Mouse (Mus musculus): ENCODE data around the gene Cdk11b. TPM values are rescaled to one million over a fixed set of nuclear protein-coding genes. Genes with fewer than 3 reads are reported as not detected.

Cdk11b gene
- polyA plus RNA-seq, 1 experiment: 40.4 TPM

DNA sequence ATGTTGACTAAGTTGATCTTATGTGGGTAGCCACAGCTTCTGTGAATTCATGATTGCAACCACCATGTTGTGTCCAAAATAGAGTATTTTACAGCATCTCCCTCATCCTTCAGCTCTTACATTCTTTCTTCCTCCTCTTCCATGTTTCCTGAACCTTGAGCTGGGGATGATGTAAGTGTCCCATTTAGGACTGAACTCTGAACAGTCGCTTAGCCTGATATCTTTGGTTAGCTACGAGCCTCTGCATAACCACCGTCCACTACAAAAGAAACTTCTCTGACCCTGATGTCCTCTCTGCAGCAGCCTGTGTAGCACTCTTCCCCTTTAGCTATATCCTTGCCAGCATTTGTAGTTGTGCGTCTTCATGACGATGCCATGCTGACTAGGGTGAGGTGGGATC, 21.1 kb downstream of the Cdk11b start:
- Histone ChIP-seq H3K79me3 (ENCODE audit: low read depth) (no peaks in the 10 kb centered on the region), H3K36me3 (ENCODE audit: control insufficient read depth, insufficient read depth) (peaks cover 88% of the 10 kb centered on the region), H3K4me3 (ENCODE audit: insufficient read depth, poor library complexity, severe bottlenecking) (no peak overlapping the region), H3K79me2 (ENCODE audit: control insufficient read depth, insufficient read depth) (no peaks in the 10 kb centered on the region), H3K27me3 (ENCODE audit: control insufficient read depth, insufficient read depth, insufficient read length) (no peaks in the 10 kb centered on the region), H3ac (ENCODE audit: control insufficient read depth, insufficient read length, low read depth) (no peak overlapping the region)
- TF ChIP-seq FOSL1 (IDR thresholded peaks at IDR 0.05; ENCODE audit: insufficient read depth, low read length, poor library complexity, severe bottlenecking) (no peak), CTCF (IDR thresholded peaks at IDR 0.05; ENCODE audit: control insufficient read depth, insufficient read depth, insufficient read length) (no peak), CEBPB (IDR thresholded peaks at IDR 0.05; ENCODE audit: low read depth) (no peak), MYOG (IDR thresholded peaks at IDR 0.05; ENCODE audit: control insufficient read depth, extremely low read depth, insufficient read length) (no peak), USF1 (IDR thresholded peaks at IDR 0.05; ENCODE audit: low read depth) (no peak), MYOD1 (IDR thresholded peaks at IDR 0.05; ENCODE audit: control insufficient read depth, insufficient read length, low read depth) (no peak), MAX (IDR thresholded peaks at IDR 0.05) (no peak)

- Histone ChIP-seq H3K27me3 (ENCODE audit: control insufficient read depth, insufficient read depth, insufficient read length) (no peaks in the 10 kb centered on the region), H3K79me3 (ENCODE audit: low read depth) (no peaks in the 10 kb centered on the region), H3K79me2 (ENCODE audit: control insufficient read depth, insufficient read depth) (no peaks in the 10 kb centered on the region), H3K36me3 (ENCODE audit: control insufficient read depth, insufficient read depth) (peaks cover 63% of the 10 kb centered on the region), H3ac (ENCODE audit: control insufficient read depth, insufficient read length, low read depth) (no peak overlapping the region), H3K4me3 (ENCODE audit: insufficient read depth, poor library complexity, severe bottlenecking) (no peak overlapping the region)
- TF ChIP-seq MYOD1 (IDR thresholded peaks at IDR 0.05; ENCODE audit: control insufficient read depth, insufficient read length, low read depth): no peak
- no peak for TF ChIP-seq MYOG (IDR thresholded peaks at IDR 0.05; ENCODE audit: control insufficient read depth, extremely low read depth, insufficient read length)
- no peak for TF ChIP-seq CTCF (IDR thresholded peaks at IDR 0.05; ENCODE audit: control insufficient read depth, insufficient read depth, insufficient read length)
- TF ChIP-seq USF1 (IDR thresholded peaks at IDR 0.05; ENCODE audit: low read depth): no peak
- TF ChIP-seq MAX (IDR thresholded peaks at IDR 0.05): no peak
- TF ChIP-seq CEBPB (IDR thresholded peaks at IDR 0.05; ENCODE audit: low read depth): no peak
- no peak for TF ChIP-seq FOSL1 (IDR thresholded peaks at IDR 0.05; ENCODE audit: insufficient read depth, low read length, poor library complexity, severe bottlenecking)
These were observed 24.7 kb downstream of the Cdk11b start for GRCm38 (mm10) chr4:155649355-155649754.

DNA sequence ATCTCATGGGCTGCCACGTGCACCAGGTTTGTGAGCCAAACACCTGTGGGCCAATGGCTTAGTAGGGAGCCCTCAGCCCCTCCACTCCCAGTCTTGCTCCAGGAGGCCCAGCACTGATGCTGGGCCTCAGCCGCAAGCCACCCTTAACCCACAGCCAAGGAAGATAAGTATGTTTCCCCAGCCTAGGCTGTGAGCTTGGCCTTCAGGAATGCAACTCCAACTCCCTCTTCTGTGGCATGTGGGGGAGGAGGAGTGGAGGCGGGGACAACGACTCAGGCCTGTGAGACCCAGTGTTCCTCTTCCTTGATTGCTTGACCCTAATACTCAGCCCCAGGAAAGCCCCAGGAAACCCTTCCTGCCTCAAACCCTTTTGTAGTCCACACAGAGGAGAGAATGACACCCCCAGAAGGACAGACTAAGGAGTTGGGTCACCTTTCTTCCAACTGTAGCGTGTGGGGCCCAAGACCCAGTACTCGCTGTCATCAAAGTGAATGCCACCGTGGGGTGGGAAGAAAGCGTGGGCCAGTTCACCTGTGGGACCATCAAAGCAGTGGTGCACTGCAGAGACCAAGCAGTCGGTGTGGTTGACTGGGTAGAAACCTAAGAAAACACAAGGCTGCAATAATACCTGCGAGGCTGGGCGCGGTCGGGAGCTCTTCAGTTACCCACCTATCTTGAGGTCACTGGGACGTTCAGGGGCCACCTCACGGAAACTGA, 27.1 kb downstream of the Cdk11b start:
- H3ac ChIP-seq (ENCODE audit: control insufficient read depth, insufficient read length, low read depth): no peak overlapping the region
- peaks cover 46% of the 10 kb centered on the region for H3K36me3 ChIP-seq (ENCODE audit: control insufficient read depth, insufficient read depth)
- TF ChIP-seq FOSL1 (IDR thresholded peaks at IDR 0.05; ENCODE audit: insufficient read depth, low read length, poor library complexity, severe bottlenecking) (no peak), CEBPB (IDR thresholded peaks at IDR 0.05; ENCODE audit: low read depth) (no peak), MYOD1 (IDR thresholded peaks at IDR 0.05; ENCODE audit: control insufficient read depth, insufficient read length, low read depth) (no peak), USF1 (IDR thresholded peaks at IDR 0.05; ENCODE audit: low read depth) (no peak), CTCF (IDR thresholded peaks at IDR 0.05; ENCODE audit: control insufficient read depth, insufficient read depth, insufficient read length) (no peak), MAX (IDR thresholded peaks at IDR 0.05) (no peak), MYOG (IDR thresholded peaks at IDR 0.05; ENCODE audit: control insufficient read depth, extremely low read depth, insufficient read length) (no peak)
- H3K79me3 ChIP-seq (ENCODE audit: low read depth): no peaks in the 10 kb centered on the region
- H3K4me3 ChIP-seq (ENCODE audit: insufficient read depth, poor library complexity, severe bottlenecking): no peak overlapping the region
- H3K79me2 ChIP-seq (ENCODE audit: control insufficient read depth, insufficient read depth): no peaks in the 10 kb centered on the region
- no peaks in the 10 kb centered on the region for H3K27me3 ChIP-seq (ENCODE audit: control insufficient read depth, insufficient read depth, insufficient read length)

DNA sequence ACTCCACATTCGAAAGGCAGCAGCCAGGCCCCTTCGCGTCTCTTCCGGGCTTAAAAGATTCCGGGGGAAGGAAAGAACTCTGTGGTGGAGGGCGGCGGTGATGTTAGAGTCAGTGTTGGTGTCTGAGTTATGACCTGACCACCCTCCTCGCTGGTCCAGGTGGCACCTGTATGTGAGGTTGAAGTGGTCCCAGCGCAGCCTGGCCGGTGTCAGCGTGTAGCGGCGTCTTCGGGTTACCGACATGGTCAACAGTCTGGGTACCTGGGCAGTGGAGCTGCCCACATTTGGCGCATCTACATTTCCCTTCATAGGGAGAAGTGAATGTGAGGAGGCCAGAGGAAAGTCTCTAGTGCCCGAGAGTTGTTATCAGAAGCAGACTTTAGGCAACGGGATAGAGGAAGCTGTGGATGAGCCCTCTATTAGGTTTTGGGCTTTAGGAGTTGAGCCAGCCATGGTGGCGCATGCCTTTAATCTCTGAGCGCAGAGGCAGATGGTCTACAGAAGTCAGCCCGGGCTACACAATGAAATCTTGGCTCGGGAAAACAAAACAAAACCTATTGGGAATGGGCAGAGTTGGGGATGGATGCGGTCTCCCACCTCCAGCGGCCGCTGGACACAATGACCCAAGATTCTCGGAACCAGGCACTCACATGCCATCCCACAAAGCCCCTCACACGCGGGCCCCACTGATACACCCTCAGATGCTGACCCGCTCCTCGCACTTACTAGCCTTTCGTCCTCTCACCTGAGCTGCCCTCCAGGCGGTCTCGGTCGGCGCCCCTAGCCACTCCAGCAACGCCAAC, 27.8 kb downstream of the Cdk11b start:
- peaks cover 43% of the 10 kb centered on the region for H3K36me3 ChIP-seq (ENCODE audit: control insufficient read depth, insufficient read depth)
- no peaks in the 10 kb centered on the region for H3K27me3 ChIP-seq (ENCODE audit: control insufficient read depth, insufficient read depth, insufficient read length)
- no peak overlapping the region for H3K4me3 ChIP-seq (ENCODE audit: insufficient read depth, poor library complexity, severe bottlenecking)
- H3K79me2 ChIP-seq (ENCODE audit: control insufficient read depth, insufficient read depth): no peaks in the 10 kb centered on the region
- H3ac ChIP-seq (ENCODE audit: control insufficient read depth, insufficient read length, low read depth): peak overlapping the region; percentile 31
- no peak for TF ChIP-seq MAX (IDR thresholded peaks at IDR 0.05)
- TF ChIP-seq USF1 (IDR thresholded peaks at IDR 0.05; ENCODE audit: low read depth): no peak
- TF ChIP-seq FOSL1 (IDR thresholded peaks at IDR 0.05; ENCODE audit: insufficient read depth, low read length, poor library complexity, severe bottlenecking): no peak
- TF ChIP-seq CEBPB (IDR thresholded peaks at IDR 0.05; ENCODE audit: low read depth): no peak
- no peak for TF ChIP-seq MYOG (IDR thresholded peaks at IDR 0.05; ENCODE audit: control insufficient read depth, extremely low read depth, insufficient read length)
- no peak for TF ChIP-seq MYOD1 (IDR thresholded peaks at IDR 0.05; ENCODE audit: control insufficient read depth, insufficient read length, low read depth)
- TF ChIP-seq CTCF (IDR thresholded peaks at IDR 0.05; ENCODE audit: control insufficient read depth, insufficient read depth, insufficient read length): no peak
- H3K79me3 ChIP-seq (ENCODE audit: low read depth): no peaks in the 10 kb centered on the region

- no peaks in the 10 kb centered on the region for H3K79me3 ChIP-seq (ENCODE audit: low read depth)
- no peaks in the 10 kb centered on the region for H3K27me3 ChIP-seq (ENCODE audit: control insufficient read depth, insufficient read depth, insufficient read length)
- peak within 1 kb of the TSS; percentile 50 for H3ac ChIP-seq (ENCODE audit: control insufficient read depth, insufficient read length, low read depth)
- no peaks in the 10 kb centered on the region for H3K79me2 ChIP-seq (ENCODE audit: control insufficient read depth, insufficient read depth)
- TF ChIP-seq FOSL1 (IDR thresholded peaks at IDR 0.05; ENCODE audit: insufficient read depth, low read length, poor library complexity, severe bottlenecking): no peak
- no peak for TF ChIP-seq USF1 (IDR thresholded peaks at IDR 0.05; ENCODE audit: low read depth)
- no peak for TF ChIP-seq MYOD1 (IDR thresholded peaks at IDR 0.05; ENCODE audit: control insufficient read depth, insufficient read length, low read depth)
- TF ChIP-seq MAX (IDR thresholded peaks at IDR 0.05): no peak
- no peak for TF ChIP-seq CEBPB (IDR thresholded peaks at IDR 0.05; ENCODE audit: low read depth)
- no peak for TF ChIP-seq CTCF (IDR thresholded peaks at IDR 0.05; ENCODE audit: control insufficient read depth, insufficient read depth, insufficient read length)
- no peak for TF ChIP-seq MYOG (IDR thresholded peaks at IDR 0.05; ENCODE audit: control insufficient read depth, extremely low read depth, insufficient read length)
- no peak within 1 kb of the TSS for H3K4me3 ChIP-seq (ENCODE audit: insufficient read depth, poor library complexity, severe bottlenecking)
- peaks cover 37% of the 10 kb centered on the region for H3K36me3 ChIP-seq (ENCODE audit: control insufficient read depth, insufficient read depth)
These were observed 28.4 kb downstream of the Cdk11b start, which contains the start of gene Mmp23 for GRCm38 (mm10) chr4:155653086-155653450. Mmp23 (minus strand) TSS chr4:155653384.
